Mouse (Mus musculus) neural tube, embryonic 12.5 days (tissue): ENCODE data around the gene Neu2. TPM values are rescaled to one million over a fixed set of nuclear protein-coding genes. Genes with fewer than 3 reads are reported as not detected.

Experiments
- ATAC-seq: fragments of 200-750 bp; cut with Nextera tagmentation; 2 replicates; pipeline ENCODE4 v1.8.0; 2017; ENCODE audit warnings: low read depth, mild to moderate bottlenecking, moderate TSS enrichment, moderate library complexity; ENCODE audit not compliant: low FRiP score
- H3K27ac ChIP-seq: fragments of 300-500 bp; sonication (generic); 2 replicates; pipeline ENCODE4 v1.5.1; 2016
- H3K27me3 ChIP-seq: fragments of 300-500 bp; sonication (generic); replicated peaks from 2 replicates; pipeline ENCODE4 v1.6.1; 2016; ENCODE audit warnings: mild to moderate bottlenecking
- H3K36me3 ChIP-seq: fragments of 300-500 bp; sonication (generic); 2 replicates; pipeline ENCODE4 v1.6.1; 2016; ENCODE audit warnings: mild to moderate bottlenecking
- H3K4me1 ChIP-seq: fragments of 300-500 bp; sonication (generic); 2 replicates; pipeline ENCODE4 v1.6.1; 2016
- H3K4me2 ChIP-seq: fragments of 300-500 bp; sonication (generic); replicated peaks from 2 replicates; pipeline ENCODE4 v1.6.1; 2016; ENCODE audit warnings: mild to moderate bottlenecking
- H3K4me3 ChIP-seq: fragments of 300-500 bp; sonication (generic); 2 replicates; pipeline ENCODE4 v1.5.1; 2016
- H3K9ac ChIP-seq: fragments of 300-500 bp; sonication (generic); 2 replicates; pipeline ENCODE4 v1.6.1; 2016; ENCODE audit warnings: mild to moderate bottlenecking
- H3K9me3 ChIP-seq: fragments of 300-500 bp; sonication (generic); 2 replicates; pipeline ENCODE4 v1.6.1; 2016; ENCODE audit warnings: mild to moderate bottlenecking
- WGBS: fragments of 180-500 bp; shearing (Covaris S2); methylation state at CpG from one replicate; pipeline ENCODE4 v1.1.7; 2016; 5-methylcytosine and 5-hydroxymethylcytosine counted together
- polyA plus RNA-seq: library from polyadenylated mRNA; unstranded; fragments of >200 nt; fragmentation: Nextera tagmentation; extraction: Ambion mirVana; gene quantifications from 2 replicates; pipeline ENCODE4 v1.2.1, GENCODE M21; 2016

The Neu2 gene
- polyA plus RNA-seq, 1 experiment from 2014 or later = not detected

DNA sequence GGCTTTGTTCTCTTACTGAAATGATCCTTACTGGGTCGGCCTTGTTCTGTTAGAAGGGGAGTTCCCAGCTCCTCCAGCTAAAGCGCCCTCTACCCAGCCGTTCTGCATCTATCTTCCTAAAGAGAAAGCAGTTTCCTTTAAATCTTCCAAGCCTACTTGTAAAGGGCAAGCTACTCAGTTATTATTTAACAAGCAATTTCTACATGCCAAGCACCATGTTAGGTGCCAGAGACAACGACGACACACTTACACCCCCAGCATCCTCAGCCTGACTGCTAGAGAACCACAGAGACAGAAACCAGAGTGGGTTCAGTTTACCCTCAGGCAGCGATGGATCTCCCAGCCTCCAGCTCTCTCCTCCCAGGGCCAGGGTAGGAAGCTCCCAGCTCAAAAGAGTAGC, 1.8 kb upstream of the Neu2 start:
- peaks cover 35% of the 10 kb centered on the region for H3K27me3 ChIP-seq
- H3K4me2 ChIP-seq = no peak overlapping the region
- H3K4me1 ChIP-seq = peaks cover 6% of the 10 kb centered on the region
- no peaks in the 10 kb centered on the region for H3K36me3 ChIP-seq
- H3K4me3 ChIP-seq = no peak overlapping the region
- WGBS = 66% methylated on average over 6 of the region's 6 CpGs
- H3K27ac ChIP-seq = no peak overlapping the region
- no peak overlapping the region for H3K9ac ChIP-seq
- ATAC-seq = no peak
- H3K9me3 ChIP-seq = no peaks in the 10 kb centered on the region

GRCm38 (mm10) chr1:87508591-87509560, 813 bp upstream of the Neu2 start:
- H3K27me3 ChIP-seq = peaks cover 35% of the 10 kb centered on the region
- peak overlapping the region; percentile 99 for H3K4me2 ChIP-seq
- peaks cover 6% of the 10 kb centered on the region for H3K4me1 ChIP-seq
- WGBS = 19% methylated on average over 26 of the region's 26 CpGs
- no peaks in the 10 kb centered on the region for H3K36me3 ChIP-seq
- peak overlapping the region; percentile 64; the same call in 1 of the 2 replicates for H3K9ac ChIP-seq
- no peak overlapping the region for H3K27ac ChIP-seq
- ATAC-seq = no peak; the same call in 1 of the 2 replicates
- no peaks in the 10 kb centered on the region for H3K9me3 ChIP-seq
- peak overlapping the region; percentile 72 for H3K4me3 ChIP-seq

DNA sequence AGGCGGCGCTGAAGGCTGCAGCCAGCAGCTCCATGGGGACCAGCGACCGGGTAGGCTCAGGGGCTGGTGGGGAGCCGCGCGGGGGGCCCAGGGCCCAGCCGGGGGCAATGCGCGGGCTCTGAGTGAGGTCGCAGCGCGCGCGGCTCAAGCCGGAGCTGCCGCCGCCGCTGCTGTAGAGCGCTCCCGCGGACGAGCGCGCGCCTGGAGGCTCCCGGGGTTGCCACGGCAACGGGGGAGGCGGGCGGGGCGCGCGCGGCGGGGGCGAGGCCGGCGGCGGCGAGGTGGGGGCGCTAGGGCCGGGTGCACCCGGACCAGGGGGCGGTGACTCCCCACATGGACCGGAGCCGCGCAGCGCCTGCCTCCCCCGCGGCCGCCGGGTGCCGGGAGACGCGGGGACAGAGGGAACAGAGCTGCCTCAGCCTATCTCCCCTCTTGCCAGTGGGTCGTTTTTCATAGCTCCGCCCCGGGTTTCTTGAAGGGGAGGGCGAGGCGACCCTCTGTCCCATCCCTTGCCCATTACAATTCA, 540 bp downstream of the Neu2 start:
- Histone ChIP-seq H3K9ac (peak overlapping the region; percentile 64), H3K4me3 (peak overlapping the region; percentile 72), H3K36me3 (no peaks in the 10 kb centered on the region), H3K4me2 (peak overlapping the region; percentile 99), H3K27me3 (peaks cover 35% of the 10 kb centered on the region), H3K9me3 (no peaks in the 10 kb centered on the region), H3K27ac (no peak overlapping the region), H3K4me1 (peaks cover 6% of the 10 kb centered on the region)
- ATAC-seq = peak; percentile 88
- WGBS = 1% methylated on average over 56 of the region's 61 CpGs

DNA sequence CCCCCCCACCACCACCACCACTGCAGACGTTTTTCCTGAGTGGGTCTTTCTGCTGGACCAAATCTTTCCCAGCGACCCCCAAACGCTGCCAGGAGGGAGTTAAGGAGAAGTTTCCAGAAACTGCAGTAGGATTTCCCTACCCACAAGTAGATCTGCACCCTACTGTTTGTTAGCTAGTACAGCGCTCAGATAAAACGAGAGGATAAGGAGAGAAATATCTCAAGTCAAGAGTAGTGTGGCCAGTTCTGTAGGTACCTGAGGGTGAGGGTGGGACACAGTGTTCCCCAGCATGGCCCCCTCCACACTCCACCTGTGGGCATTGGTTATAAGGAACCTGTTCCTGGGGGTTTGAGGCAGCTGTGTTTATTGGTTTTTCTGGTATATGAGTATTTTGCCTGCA, 1.2 kb downstream of the Neu2 start:
- no peaks in the 10 kb centered on the region for H3K36me3 ChIP-seq
- H3K9me3 ChIP-seq = no peaks in the 10 kb centered on the region
- no peak overlapping the region for H3K27ac ChIP-seq
- no peak overlapping the region for H3K9ac ChIP-seq
- no peak for ATAC-seq
- peak overlapping the region; percentile 99 for H3K4me2 ChIP-seq
- H3K27me3 ChIP-seq = peaks cover 35% of the 10 kb centered on the region
- peaks cover 6% of the 10 kb centered on the region for H3K4me1 ChIP-seq
- H3K4me3 ChIP-seq = peak overlapping the region; percentile 72; the same call in 1 of the 2 replicates
- 26% methylated on average over 5 of the region's 5 CpGs for WGBS

DNA sequence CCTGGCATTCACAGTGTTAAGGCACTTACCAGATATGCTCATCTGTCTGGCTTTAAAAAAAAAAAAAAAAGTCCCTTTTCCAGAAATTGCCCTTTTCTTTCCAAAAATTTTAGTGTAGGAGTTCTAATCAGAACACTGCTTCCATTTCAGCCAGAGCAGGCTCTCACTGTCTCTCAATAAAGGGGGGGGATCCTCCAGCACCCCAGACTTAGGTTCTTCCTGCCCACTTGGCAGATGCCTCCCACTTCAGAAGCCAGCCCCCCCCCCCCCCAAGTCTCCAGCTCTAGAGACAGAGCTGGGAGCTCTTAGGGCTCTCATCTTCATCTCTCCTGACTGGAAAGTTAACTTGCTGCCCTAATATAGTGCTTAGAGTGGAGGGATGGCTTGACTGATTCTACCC, 10.8 kb downstream of the Neu2 start:
- H3K9ac ChIP-seq = no peak overlapping the region
- H3K9me3 ChIP-seq = no peaks in the 10 kb centered on the region
- no peak overlapping the region for H3K4me3 ChIP-seq
- H3K36me3 ChIP-seq = no peaks in the 10 kb centered on the region
- H3K27ac ChIP-seq = no peak overlapping the region
- no peak for ATAC-seq
- no peaks in the 10 kb centered on the region for H3K4me1 ChIP-seq
- H3K27me3 ChIP-seq = no peaks in the 10 kb centered on the region
- H3K4me2 ChIP-seq = no peak overlapping the region

DNA sequence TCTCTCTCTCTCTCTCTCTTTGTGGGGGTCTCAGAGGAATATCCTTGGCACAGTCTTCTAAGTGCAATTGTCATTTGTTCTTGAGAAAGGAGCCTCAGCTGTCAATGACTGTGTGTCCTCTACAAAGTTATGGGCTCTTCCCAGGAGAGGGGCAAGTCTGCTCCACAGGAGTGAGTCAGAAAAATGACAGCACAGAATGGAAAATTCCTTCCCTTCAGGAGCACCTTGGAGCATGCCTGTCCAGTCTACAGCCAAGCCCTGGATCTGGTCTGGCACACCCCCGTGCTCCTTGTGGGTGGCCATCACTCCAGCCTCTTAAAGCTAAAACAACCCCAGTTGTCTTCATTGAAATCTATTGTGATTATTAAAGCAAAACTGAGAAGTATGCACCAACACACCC, 11.8 kb downstream of the Neu2 start:
- no peaks in the 10 kb centered on the region for H3K27me3 ChIP-seq
- H3K4me3 ChIP-seq = no peak overlapping the region
- WGBS = 78% methylated on average over 1 of the region's 1 CpGs
- no peak for ATAC-seq
- H3K36me3 ChIP-seq = no peaks in the 10 kb centered on the region
- H3K4me1 ChIP-seq = no peaks in the 10 kb centered on the region
- no peaks in the 10 kb centered on the region for H3K9me3 ChIP-seq
- no peak overlapping the region for H3K27ac ChIP-seq
- no peak overlapping the region for H3K9ac ChIP-seq
- H3K4me2 ChIP-seq = no peak overlapping the region

DNA sequence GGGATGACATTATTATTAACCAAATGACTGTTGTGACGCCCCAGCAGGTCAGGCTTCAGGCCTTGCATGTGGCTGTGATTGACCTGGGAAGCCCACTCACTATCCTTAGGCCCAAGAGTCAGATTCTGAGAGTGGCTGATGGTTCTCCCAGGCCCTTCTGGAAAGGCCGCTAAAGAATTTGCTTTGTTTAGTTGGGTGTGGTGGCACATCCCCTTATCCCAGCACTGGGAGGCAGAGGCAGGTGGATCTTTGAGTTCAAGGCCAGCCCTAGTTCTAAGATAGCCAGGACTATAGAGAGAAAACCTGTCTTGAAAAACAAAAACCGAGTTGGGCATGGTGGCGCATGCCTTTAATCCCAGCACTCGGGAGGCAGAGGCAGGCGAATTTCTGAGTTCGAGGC, 15.4 kb downstream of the Neu2 start:
- Histone ChIP-seq H3K27ac (no peak overlapping the region), H3K9me3 (no peaks in the 10 kb centered on the region), H3K4me3 (no peak overlapping the region), H3K36me3 (no peaks in the 10 kb centered on the region), H3K27me3 (no peaks in the 10 kb centered on the region), H3K4me1 (no peaks in the 10 kb centered on the region), H3K9ac (no peak overlapping the region), H3K4me2 (no peak overlapping the region)
- ATAC-seq = no peak
- WGBS = 92% methylated on average over 7 of the region's 7 CpGs

- no peaks in the 10 kb centered on the region for H3K36me3 ChIP-seq
- ATAC-seq = no peak
- H3K4me2 ChIP-seq = no peak overlapping the region
- no peaks in the 10 kb centered on the region for H3K4me1 ChIP-seq
- no peak overlapping the region for H3K27ac ChIP-seq
- no peaks in the 10 kb centered on the region for H3K27me3 ChIP-seq
- no peak overlapping the region for H3K9ac ChIP-seq
- 88% methylated on average over 9 of the region's 9 CpGs for WGBS
- no peak overlapping the region for H3K4me3 ChIP-seq
- no peaks in the 10 kb centered on the region for H3K9me3 ChIP-seq
Observed at GRCm38 (mm10) chr1:87527191-87527590, 17.5 kb downstream of the Neu2 start.

DNA sequence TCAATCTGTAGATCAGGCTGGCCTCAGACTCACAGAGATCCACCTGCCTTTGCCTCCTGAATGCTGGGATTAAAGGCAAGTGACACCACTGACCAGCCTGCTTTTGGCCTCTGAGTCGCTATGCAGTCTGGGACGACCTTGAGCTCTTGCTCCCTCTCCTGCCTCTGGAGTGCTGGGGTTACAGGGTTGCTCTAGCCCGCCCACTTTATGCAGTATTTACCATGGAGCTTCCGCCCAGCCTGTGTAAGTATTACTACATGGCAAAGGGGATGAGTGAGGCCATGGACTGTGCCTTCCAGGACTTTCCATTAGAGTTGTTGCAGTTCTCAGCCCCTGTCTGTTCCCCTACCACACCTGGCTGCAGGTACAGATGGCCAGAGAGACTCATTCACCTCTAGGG, 22.7 kb downstream of the Neu2 start:
- H3K9ac ChIP-seq = no peak overlapping the region
- H3K36me3 ChIP-seq = no peaks in the 10 kb centered on the region
- H3K9me3 ChIP-seq = no peaks in the 10 kb centered on the region
- H3K4me3 ChIP-seq = no peak overlapping the region
- WGBS = 79% methylated on average over 4 of the region's 4 CpGs
- no peak overlapping the region for H3K27ac ChIP-seq
- no peak overlapping the region for H3K4me2 ChIP-seq
- no peak for ATAC-seq
- no peaks in the 10 kb centered on the region for H3K27me3 ChIP-seq
- H3K4me1 ChIP-seq = no peaks in the 10 kb centered on the region

DNA sequence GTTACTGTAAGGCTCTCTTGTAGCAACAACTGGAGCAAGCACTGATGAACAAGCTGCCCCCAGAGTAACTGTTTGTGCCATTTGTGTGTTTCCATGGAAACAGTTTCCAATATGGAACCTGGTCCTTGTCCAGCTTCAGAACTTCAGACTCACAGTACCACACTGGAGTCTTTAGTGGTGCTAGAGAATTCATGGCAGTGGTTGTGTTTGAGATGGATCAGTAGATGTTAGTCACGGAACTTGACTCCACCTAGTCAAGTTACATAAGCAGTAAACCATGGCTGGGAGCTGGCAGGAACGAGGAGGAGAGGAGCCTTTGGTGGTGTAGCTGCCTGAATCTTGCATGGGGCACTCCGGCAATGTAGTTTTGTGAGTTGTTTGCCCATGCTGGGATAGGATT, 24.4 kb downstream of the Neu2 start:
- Histone ChIP-seq H3K27me3 (no peaks in the 10 kb centered on the region), H3K4me2 (no peak overlapping the region), H3K4me3 (no peak overlapping the region), H3K36me3 (no peaks in the 10 kb centered on the region), H3K9me3 (no peaks in the 10 kb centered on the region), H3K27ac (no peak overlapping the region), H3K4me1 (no peaks in the 10 kb centered on the region), H3K9ac (no peak overlapping the region)
- 85% methylated on average over 3 of the region's 3 CpGs for WGBS
- ATAC-seq = no peak

- Histone ChIP-seq H3K9me3 (no peaks in the 10 kb centered on the region), H3K4me2 (no peak overlapping the region), H3K4me3 (no peak overlapping the region), H3K27me3 (no peaks in the 10 kb centered on the region), H3K4me1 (no peaks in the 10 kb centered on the region), H3K9ac (no peak overlapping the region), H3K36me3 (no peaks in the 10 kb centered on the region), H3K27ac (no peak overlapping the region)
- no peak for ATAC-seq
- WGBS = 96% methylated on average over 1 of the region's 1 CpGs
Observed at GRCm38 (mm10) chr1:87537008-87537407, 27.3 kb downstream of the Neu2 start.

- WGBS = 35% methylated on average over 7 of the region's 7 CpGs
- no peak overlapping the region for H3K9ac ChIP-seq
- H3K4me3 ChIP-seq = no peak overlapping the region
- no peaks in the 10 kb centered on the region for H3K27me3 ChIP-seq
- no peaks in the 10 kb centered on the region for H3K36me3 ChIP-seq
- ATAC-seq = no peak
- no peak overlapping the region for H3K4me2 ChIP-seq
- 0 out of 2 replicates have a peak, but pooled peaks cover 7% of the 10 kb centered on the region for H3K4me1 ChIP-seq
- no peaks in the 10 kb centered on the region for H3K9me3 ChIP-seq
- H3K27ac ChIP-seq = no peak overlapping the region
Observed at GRCm38 (mm10) chr1:87541614-87542013, 31.9 kb downstream of the Neu2 start.
